Mouse (Mus musculus): ENCODE data around the gene Polrmt. TPM values are rescaled to one million over a fixed set of nuclear protein-coding genes. Genes with fewer than 3 reads are reported as not detected.
"Not testable (repeated sequence)": the region's sequence is repeated elsewhere in the genome, so short reads cannot be mapped to it uniquely, and the experiment has no call there.

The Polrmt gene
- total RNA-seq, 2 experiments from 2014 or later, result 20.8 to 24.6 TPM

DNA sequence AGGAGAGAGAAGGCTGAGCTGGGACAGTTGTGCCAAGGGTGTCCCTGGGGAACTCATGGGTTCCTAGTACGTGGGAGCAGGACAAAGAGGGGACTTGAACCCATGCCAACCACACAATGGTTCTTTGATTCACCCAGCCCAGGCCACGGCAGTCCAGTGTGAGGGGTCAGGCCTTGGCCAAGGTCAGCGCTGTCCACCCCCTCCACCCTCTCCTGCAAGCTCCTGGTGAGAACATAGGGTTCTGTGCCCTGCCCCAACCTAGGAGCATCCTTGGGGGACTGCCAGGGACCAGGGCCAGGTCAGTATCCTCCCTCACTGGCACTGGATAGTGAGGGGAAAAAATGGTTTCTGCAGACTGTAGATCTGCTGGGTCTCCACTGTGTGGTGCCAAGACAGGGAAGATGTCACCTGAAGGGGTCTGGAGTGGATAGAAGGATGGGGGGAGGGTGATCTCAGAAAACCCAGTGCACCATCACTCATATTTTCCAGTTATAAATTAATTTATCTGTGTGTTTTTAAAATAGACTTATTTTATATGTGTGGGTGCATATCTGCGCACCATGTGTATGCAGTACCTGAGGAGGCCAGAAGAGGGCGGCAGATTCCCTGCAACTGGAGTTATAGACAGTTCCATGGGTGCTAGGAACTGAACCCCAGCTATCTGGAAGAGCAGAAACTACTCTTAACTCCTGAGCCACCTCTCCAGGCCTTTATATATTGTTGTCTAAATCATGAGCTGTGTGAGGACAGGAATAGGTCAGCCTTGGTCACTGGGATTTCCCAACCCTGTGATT, 28.3 kb upstream of the Polrmt start:
- DNase-seq, result no peak

DNA sequence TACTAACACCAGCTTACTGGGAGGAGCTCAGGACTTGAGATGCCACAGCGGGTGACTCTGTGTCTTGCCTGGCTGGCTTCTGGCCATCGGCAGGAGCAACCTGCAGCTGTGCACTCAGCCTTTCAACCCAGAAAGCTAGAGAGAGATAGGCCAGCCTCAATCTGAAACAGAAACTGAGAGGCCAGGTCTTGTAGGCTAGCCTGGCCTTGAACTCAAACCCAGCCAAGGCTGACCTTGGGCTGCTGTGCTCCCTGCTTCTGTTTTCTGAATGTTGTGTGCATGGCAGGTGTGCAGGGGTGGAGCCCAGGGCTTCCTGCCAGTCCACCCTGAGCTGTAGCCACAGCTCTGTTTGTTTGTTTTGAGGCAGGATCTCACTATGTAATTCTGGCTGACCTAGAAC, 26.8 kb upstream of the Polrmt start:
- DNase-seq, result no peak

DNA sequence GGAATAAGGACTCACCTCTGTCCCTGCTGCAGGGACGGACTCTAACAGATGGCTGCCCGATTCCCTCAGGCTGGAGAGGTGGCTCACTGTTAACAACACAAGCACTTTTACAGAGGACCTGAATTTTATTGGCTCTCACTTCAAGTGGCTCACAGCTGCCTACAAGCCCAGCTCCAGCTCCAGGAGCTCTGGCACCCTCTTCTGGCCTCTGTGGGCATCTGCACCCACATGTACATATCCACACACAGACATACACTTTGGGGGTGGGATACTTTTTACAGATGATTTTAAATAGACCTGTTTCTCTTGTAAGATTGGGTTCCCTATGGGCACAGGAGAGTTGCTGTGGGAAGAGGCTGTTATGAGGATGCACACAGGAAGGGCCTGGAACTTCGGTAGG, 25.9 kb upstream of the Polrmt start:
- no peak for DNase-seq

DNA sequence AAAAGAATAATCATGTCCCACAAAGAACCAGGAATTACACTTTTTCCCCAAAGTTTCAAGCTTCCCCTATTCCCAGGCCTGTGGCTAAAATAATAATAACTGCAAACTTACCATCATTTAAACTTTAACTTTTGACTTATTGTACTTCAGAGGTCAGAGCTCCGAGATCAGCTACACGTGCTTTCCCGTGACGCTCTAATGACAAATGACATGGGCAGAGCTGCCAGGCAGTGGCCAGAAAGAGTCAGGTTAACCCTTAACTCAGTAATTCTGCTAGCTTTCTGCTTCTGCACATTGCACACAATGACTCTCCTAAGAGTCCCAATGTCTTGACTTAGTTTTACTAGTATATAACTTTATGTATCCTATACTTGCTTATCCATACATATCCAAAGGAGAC, 22.9 kb upstream of the Polrmt start:
- no peak for DNase-seq

DNA sequence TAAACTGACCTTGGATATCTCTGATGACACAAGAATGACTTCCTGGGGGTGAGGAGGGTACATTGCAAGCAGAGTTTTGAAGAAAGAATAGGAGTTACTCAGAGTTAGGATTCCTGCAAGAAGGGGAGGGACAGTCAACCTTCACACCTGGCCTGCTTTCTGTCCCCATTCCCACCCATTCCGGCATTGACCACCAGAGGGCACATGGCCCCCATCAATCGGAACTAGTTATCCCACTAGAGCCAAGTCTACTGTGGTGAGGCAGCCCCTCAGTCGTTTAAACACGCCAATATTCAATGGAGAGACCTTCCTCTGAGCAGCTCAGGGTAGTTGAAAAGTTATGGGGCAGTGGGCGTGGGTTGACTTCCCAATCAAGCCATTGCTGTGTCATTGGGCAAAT, 22.0 kb upstream of the Polrmt start:
- peak; percentile 71 for DNase-seq

DNA sequence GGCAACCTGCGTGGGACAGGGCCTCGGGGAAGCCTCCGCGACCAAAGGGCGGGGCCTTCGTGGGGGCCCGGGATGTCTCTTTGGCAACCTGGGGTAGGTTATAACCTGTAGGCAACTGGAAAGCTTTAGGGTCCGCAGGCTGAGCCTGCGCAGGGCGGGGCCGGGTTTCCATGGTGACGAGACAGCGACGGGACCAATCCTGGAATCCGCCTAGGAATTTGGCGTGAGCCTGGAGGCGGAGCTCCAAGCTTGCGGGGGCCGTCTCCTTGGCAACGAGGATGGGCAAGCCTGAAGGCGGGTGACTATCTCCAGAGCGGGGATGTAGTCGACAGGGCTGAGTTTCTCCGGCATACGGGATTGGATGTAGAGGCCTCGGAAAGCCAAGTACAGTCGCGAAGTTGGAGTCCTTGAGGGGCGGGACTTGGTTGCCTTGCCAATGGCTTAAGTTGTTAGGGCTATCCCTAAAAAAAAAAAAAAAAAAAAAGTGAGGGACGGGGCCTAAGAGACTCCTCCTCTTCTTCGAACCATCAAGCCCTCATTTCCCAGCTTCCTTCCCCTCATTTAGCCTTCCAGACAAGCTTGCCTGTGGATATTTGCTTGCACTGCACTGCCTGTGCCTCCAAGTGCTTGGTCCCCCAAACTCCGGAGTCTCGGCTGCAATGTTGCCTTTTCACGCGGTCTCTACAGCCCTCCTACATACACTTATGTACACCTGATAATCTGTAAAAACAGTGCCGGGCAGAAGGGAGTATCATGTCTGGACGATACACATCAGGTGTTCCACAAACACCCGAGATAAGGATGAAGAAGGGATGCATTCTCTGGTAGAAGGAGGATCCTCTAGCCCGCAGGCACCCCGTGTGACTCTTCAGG, 21.2 kb upstream of the Polrmt start:
- peak; percentile 92 for DNase-seq

DNA sequence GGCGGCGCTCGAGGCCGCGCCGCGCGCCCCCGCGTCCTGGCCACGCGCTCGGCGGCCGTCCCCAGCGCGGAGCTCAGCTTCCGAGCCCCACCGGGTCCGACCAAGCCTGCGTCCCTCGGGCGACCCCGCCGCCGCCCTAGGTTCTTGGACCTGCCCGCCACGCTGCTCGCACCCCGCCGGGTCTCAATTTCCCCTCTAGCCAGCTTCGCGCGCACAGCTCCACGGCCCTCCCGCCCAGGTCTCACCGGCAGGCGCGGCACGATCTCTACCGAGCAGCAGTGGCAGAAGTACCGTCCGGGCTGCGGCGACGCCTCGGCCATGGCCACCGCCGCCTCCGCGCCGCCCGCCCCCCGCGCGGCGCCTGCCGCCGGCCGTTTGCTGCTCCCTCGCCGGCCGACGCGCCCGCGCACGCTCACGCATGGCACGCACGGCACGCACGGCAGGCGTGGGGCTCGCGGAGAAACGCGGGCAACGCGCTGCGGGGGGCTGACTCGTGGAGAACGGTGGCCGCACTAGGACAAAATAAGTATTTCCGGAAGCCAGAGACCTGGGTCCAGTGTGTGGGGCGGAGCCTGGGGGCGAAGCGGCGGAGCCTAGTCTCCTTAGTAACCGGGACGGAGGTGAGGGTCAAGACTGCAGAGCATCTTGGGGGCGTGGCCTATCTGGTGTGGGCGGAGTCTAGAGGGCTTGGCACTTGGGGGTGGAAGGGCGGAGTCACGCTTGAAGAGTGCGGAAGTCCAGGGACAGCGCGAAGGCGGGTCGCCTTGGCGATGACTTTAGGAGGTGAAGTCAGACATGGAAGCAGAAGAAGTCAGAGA, 20.3 kb upstream of the Polrmt start, which contains the start of gene Rnf126:
Rnf126 (minus strand) TSS at position 445 of the 818 bp plus-strand sequence.
- DNase-seq, result peak; percentile 98

DNA sequence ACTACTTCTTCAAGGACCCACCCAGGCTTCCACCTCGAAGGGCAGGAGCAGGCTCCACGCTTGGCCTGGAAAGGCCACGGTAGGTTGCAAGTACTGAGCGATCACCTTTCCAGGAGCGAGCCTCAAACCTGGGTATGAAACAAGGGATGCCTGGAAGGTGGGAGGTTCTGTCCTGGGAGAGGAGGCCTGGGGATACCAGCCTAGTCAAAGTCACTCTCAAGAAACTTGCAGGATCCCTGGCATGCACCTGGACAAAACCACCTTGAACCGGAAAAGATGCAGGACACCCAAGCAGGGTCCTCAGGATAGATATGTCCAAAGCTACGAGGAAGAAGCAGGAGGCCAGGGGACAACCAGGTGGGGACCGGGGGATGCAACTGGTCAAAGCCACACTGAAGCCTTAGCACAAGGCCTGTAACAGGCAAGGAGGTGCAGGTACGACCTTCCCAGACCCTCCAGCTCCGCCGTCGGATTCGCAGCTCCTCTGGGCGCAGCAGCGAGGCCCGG, 19.7 kb upstream of the Polrmt start:
- no peak for DNase-seq

DNA sequence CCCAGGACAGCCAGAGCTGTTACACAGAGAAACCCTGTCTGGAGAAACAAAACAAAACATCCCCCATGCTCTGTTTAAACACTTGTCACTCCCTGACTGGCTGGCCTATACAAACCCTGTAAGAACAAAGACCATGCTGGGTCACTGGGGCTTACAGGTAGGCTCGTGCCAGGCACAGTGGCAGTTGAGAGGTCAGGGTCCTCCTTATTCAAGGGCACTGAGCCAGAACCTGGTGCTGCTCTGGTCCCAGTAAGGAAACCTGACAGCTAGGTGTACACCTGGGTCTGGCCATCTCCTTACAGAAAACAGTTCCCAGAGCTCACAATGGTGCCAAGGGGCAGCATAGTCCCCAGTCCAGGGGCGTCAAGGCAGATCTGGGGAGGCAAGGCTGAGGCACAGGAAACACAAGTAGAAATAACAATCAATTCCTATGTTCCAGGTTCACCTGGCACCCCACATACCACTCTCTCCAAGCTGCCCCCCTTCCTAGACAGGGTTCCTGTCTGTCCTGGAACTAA, 18.9 kb upstream of the Polrmt start:
- DNase-seq, result no peak

DNA sequence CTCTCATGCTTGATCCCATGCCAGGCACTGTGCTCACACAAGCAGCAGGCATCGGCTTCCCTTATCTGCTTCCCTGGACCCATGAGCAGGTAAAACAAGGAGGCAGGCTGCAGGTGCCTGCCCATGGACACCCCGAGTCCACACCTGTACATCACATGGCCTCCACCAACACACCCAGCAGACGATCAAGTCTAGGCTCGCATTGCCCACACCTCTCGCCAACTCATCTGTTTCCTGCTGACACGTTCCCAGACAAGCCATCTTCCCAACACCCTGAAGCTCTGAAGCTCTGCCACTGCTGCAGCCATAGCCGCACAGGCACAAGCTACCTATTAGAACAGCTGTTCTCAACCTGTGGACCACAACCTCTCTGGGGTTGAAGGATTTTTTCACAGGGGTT, 17.9 kb upstream of the Polrmt start:
- no peak for DNase-seq

DNA sequence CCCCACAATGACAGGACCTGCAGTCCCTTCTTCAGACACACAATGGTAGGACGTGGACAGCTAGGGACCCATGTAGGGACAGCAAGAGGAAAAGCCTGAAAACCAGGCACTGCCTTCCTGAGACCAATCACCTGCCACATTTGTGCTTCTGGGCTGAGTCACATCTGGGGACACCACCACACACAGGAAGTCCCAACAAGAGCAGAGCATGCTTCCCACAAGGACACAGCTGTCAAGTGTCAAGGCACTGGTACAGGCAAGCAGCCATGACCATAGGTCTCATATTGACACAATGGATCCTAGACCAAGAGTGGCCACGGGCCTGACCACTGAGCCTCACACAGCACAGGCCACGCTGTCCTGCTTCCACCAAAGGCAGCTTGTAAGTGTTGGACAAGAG, 16.5 kb upstream of the Polrmt start:
- no peak for DNase-seq

DNA sequence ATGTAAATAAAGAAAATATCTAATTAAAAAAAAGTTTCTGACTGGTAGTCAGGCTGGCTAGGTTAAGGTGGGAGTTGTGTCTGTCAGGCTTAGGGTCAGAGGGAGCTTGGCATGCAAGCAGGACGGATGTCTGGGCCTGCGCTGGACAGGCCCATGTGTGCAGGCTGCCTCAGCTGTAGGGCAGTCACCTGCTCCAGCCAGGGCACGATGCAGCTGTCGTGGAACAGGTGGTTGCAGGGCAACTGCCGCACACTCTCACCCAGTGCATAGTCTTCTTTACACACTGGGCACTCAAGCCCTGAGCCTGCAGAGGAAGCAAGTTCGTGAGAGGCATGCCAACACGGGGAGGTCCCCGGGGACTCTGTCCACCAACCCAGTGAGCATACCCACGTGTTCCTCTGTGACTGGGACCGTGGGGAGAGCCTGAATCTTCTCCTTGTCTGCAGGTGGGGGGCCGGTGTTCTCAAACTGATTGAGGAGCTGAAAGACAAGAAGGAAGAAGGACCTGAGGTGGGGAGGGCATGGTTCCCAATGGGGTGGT, 14.3 kb upstream of the Polrmt start:
- no peak for DNase-seq

DNA sequence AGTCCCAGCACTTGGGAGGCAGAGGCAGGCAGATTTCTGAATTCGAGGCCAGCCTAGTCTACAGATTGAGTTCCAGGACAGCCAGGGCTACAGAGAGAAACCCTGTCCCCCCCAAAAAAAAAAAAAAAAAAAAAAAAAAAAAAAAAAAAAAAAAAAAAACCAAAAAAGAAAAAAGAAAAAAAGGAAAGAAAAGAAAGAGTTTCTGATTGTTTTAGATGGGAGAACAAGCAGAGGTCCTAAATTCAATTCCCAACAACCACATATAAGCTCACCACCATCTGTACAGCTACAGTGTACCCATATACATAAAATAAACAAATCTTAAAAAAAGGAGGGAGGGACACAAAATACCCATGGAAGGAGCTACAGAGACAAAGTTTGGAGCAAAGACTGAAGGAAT, 13.3 kb upstream of the Polrmt start:
- DNase-seq, result not testable (repeated sequence)

DNA sequence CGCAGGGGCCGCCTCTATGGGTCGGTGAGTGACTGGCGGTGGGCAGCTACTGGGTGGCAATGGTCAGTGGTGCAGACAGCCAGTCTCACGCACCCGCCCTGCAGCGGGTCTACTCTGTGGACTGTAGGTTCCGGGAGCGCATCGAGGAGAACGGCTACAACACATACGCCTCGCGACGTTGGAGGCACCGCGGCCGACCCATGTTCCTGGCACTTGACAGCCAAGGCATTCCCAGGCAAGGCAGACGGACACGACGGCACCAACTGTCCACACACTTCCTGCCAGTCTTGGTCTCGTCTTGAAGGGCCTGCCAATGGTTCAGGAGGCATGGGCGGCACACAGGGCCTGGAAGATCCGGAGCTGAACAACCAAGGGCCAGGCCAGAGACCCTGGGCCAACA, 10.3 kb upstream of the Polrmt start:
- DNase-seq, result no peak

DNA sequence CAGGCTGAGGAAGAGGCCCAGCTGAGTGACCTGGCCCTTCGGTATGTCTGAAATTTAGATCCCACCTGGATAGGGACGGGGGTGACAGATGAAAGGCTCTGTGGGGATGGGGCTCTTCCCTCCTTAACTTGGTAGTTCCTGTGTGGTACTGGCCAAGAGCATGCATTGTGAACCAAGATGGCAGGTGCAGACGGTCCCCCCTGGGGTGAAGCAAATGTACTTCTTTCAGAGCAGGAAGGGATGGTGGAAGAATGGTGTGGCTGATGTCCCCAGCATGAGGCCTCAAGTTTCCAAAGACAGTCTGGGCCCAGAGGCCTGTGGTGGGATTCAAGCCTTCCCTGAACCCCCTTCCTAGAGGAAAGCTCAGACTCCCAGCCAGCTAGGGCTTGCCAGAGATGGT, 9.5 kb upstream of the Polrmt start:
- DNase-seq, result no peak

DNA sequence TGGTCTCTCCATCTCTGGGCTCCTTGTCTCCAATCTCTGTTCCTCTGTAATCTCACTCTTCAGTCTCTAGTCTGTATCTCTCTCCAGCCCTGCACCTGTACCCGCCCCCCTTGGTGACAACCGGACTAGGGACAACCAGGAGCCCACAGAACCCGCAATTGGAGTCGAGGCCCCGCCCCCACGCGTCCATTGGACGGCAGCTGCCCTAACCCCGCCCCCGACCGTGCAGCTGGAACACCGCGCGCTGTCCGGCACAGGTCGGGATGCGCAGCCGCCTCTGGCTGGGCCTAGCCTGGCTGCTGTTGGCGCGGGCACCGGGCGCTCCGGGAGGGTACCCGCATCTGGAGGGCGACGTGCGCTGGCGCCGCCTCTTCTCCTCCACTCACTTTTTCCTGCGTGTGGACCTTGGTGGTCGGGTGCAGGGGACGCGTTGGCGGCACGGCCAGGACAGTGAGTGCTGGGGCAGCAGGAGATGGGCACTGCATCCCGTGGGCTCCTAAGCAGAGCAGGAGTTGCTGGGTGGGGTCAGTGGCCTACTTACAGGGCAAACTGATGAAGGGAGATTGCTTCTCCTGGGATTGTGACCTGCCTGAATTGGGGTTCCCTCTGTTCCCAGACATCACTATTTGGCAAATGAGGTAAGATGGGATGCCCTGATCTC, 8.6 kb upstream of the Polrmt start, which contains the start of gene Fgf22:
Fgf22 (plus strand) TSS at position 221 of the 661 bp plus-strand sequence.
- DNase-seq, result peak; percentile 77

DNA sequence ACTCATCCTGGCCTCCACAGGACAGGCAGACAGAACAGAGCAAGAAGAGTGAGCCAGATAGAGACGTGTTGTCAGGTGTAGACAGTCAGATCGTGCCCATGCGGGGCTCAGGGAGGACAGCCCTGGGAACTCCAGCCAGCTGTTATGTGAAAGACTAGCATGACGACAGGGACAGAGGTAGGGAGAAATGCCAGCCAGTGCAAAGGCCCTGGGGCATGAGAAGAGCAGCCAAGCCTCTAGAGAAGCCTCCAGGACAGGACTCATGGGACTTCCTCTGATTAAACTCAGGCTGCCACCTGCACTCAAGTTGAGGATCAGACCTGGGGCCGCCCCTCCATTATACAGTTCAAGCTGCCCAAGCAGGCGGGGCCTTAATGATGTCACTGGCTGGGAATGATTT, 2.1 kb upstream of the Polrmt start:
- no peak for DNase-seq

DNA sequence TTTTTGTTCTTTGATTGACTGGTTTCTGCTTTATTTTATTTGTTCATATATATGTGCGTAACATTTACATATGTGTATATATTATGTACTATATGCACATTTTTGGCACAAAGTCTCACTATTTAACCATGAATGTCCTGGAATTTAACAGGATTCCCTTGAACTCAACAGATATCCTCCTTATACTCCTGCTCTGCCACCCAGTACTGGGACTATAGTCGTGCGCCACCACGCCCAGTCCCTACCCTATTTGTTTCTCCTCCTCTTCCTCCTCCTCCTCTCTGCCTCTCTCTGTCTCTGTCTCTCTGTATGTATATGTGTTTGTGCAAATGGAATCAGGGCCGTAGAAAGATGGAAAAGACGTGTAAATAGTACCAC, 382 bp upstream of the Polrmt start:
- DNase-seq, result no peak

DNA sequence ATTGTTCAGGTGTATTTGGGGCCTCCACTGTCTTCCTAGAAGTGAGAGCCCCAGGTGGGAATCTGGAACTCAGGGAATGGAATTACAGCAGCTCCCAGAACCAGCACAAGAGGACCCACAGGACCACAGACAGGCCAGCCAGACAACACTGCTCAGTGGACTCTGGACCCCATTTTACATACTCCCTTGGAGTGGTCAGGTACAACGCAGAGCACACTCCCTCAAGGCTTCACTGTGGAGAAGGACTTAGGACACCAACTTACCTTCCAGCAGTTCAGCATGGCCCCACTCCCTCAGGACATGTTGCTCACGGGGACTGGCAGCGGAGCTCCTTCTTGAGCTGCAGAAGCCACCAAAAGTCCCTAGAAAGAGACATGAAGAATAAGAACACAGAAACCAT, 970 bp downstream of the Polrmt start:
- no peak for DNase-seq

DNA sequence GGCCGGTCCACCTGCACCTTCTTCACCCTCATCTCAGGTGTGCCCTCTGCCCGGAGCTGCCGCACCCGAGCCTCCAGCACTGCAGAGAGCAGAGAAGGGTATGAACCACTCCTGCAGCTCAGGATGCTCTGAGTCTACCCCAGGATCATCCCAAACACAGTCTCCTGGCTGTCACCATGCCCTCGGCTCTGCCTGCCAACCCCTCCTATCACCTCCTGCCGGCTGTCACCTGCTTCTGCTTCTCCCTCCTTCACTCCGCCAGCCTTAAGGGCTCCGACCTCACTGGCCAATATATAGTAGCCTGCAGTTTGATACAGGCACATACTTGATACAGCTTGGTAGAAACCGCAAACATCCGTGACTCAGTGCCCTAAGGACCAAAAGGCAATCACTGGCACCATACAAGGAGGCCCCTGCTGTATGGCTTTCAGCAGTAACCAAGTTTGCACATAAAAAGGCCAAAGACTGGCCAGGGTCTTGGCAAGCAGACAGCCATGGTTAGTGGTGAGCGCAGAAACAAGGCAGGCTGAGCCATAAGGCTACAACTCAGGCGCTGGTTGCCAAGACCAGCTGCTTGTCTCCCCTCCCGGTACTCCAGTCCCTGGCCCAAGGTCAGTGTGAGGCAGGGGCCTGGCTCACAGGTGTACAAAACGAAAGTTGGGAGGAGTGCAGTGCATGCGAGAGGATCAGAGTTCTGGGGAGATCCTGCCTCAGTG, 2.6 kb downstream of the Polrmt start:
- DNase-seq, result no peak

DNA sequence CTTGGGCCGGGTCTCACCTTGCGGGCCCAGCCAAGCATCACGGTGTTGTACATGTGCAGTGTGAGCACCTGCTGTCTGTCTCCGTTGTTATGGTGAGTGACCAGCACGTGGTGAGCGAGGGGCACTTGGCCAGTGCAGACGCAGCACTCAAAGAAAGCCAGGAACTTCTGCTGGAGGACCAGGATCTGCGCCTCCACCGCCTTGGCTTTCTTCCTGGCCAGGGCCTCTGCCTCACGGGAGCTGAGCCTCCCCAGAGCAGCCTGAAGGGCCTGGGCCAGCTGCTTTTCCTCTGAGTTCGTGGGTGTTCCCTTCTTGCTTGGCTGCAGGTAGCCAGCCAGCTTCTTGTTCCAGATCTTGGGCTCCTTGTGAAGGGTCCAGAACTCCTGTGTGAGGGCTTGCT, 3.2 kb downstream of the Polrmt start:
- DNase-seq, result no peak
